Mouse (Mus musculus): ENCODE measurements at regions not wholly inside any gene's neighbourhood (a gene's known extent, or its start where the extent isn't known, plus 50 kb on each side); places are given as distances from the start of the nearest gene placed in this dataset.

DNA sequence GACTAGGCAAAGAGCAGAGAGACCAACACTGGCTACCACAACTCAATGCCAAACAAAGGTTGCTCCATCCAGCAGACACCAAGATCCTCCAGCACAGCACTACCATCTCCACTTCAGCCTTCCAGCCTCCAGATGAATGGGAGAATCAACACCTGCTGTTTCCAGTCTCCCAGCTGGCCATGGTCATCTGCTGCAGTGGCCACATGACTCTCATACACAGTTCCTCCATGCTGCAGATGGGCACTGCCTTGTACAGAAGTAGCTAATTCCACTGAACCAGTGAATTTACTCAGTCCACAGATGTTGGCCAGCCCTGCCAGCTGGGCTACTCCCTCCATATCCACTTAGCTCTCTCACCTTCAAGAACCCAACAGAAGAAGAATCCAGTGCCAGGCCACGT is 63.0 kb upstream of the Vstm5 start:
- no peak for TF ChIP-seq ZC3H11A (IDR thresholded peaks at IDR 0.05; ENCODE audit: borderline replicate concordance, low read depth, low read length)
- TF ChIP-seq HCFC1 (IDR thresholded peaks at IDR 0.05; ENCODE audit: borderline replicate concordance, insufficient read depth, low read length) = no peak
- no peak for TF ChIP-seq MAFK (IDR thresholded peaks at IDR 0.05; ENCODE audit: insufficient read depth, low read depth, low read length)
- no peak for TF ChIP-seq CHD2 (IDR thresholded peaks at IDR 0.05; ENCODE audit: low read depth, low read length)
- TF ChIP-seq ZNF384 (IDR thresholded peaks at IDR 0.05; ENCODE audit: low read depth, low read length) = no peak

All from ES-E14 (cell line).